Mouse (Mus musculus) fat pad, adult 2 months (tissue): ENCODE data around the gene Clta.

Experiments
- DNase-seq: peaks from one replicate; pipeline ENCODE4 v3.0.0-alpha.2; 2011; ENCODE audit warnings: low read depth, low spot score; ENCODE audit errors: extremely low read depth

Gene Clta

GRCm38 (mm10) chr4:44004126-44004525 is at the start of gene Clta:
Gene Clta (plus strand): TSS chr4:44004452.
- no peak for DNase-seq

GRCm38 (mm10) chr4:43957292-43957845 is 46.9 kb upstream of the Clta start, which contains the start of gene Glipr2:
Gene Glipr2 (plus strand): TSS chr4:43957401.
- DNase-seq: no peak

GRCm38 (mm10) chr4:43957846-43958461 is 46.3 kb upstream of the Clta start:
- DNase-seq: no peak

GRCm38 (mm10) chr4:43959523-43960179 is 44.6 kb upstream of the Clta start:
- DNase-seq: no peak

GRCm38 (mm10) chr4:43960207-43960606 is 44.0 kb upstream of the Clta start:
- DNase-seq: no peak

- DNase-seq: no peak
Measured at GRCm38 (mm10) chr4:43964326-43964833, 39.9 kb upstream of the Clta start.

- no peak for DNase-seq
Measured at GRCm38 (mm10) chr4:43964951-43965684, 39.1 kb upstream of the Clta start.

- no peak for DNase-seq
Measured at GRCm38 (mm10) chr4:43965856-43966535, 38.3 kb upstream of the Clta start.

GRCm38 (mm10) chr4:43968650-43969049 is 35.6 kb upstream of the Clta start:
- no peak for DNase-seq

GRCm38 (mm10) chr4:43969373-43969772 is 34.9 kb upstream of the Clta start:
- no peak for DNase-seq

GRCm38 (mm10) chr4:43970393-43971330 is 33.6 kb upstream of the Clta start:
- no peak for DNase-seq

- no peak for DNase-seq
Measured at GRCm38 (mm10) chr4:43971541-43972136, 32.6 kb upstream of the Clta start.

GRCm38 (mm10) chr4:43972137-43972591 is 32.1 kb upstream of the Clta start:
- DNase-seq: no peak

- DNase-seq: no peak
Measured at GRCm38 (mm10) chr4:43973526-43973981, 30.7 kb upstream of the Clta start.

- DNase-seq: no peak
Measured at GRCm38 (mm10) chr4:43974914-43975616, 29.2 kb upstream of the Clta start.

- DNase-seq: no peak
Measured at GRCm38 (mm10) chr4:43976223-43976740, 28.0 kb upstream of the Clta start.

- no peak for DNase-seq
Measured at GRCm38 (mm10) chr4:43978521-43979443, 25.5 kb upstream of the Clta start.
